ENCODE assay signal across 24 mouse cellular contexts in genomic region chr6:27849644-27850043, GRCm38 (mm10).
DNase-seq lines count a peak whose midpoint lies in the region; ATAC-seq lines count a peak whose summit lies in the region.
"Had no signal": no experiment of that assay in that cellular context is flagged by ENCODE, and none has a peak within 500 bp of the region (broad histone marks: within the 10 kb centered on the region; RNA-seq: fewer than 3 reads in every experiment).

No protein-coding gene starts in this region.

- H3K27me3 ChIP-seq in forebrain, embryonic 12.5 days = peaks cover 11% of the 10 kb centered on the region; the same call in 1 of the 2 replicates
- H3K27me3 ChIP-seq in forebrain, embryonic 10.5 days (ENCODE audit: poor library complexity, severe bottlenecking) = peaks cover 14% of the 10 kb centered on the region; the same call in 1 of the 2 replicates
- no peaks in the 10 kb centered on the region; the same call in 1 of the 2 replicates for H3K27me3 ChIP-seq in midbrain, embryonic 12.5 days
- H3K27me3 ChIP-seq in midbrain, embryonic 10.5 days (ENCODE audit: low read depth, poor library complexity, severe bottlenecking) = peaks cover 12% of the 10 kb centered on the region; the same call in 1 of the 2 replicates
- H3K27me3 ChIP-seq: embryonic facial prominence, embryonic 15.5 days; hindbrain, embryonic 13.5 days had no signal

- no peak overlapping the region for H3K4me3 ChIP-seq in forebrain, embryonic 12.5 days (replicated peaks)
- no peak overlapping the region for H3K4me3 ChIP-seq in forebrain, embryonic 10.5 days
- no peak overlapping the region for H3K4me3 ChIP-seq in midbrain, embryonic 12.5 days
- H3K4me3 ChIP-seq in midbrain, embryonic 10.5 days = no peak overlapping the region
- H3K4me3 ChIP-seq: embryonic facial prominence, embryonic 15.5 days; erythroblast, embryonic 14.5 days; forebrain, embryonic 13.5 days; heart, embryonic 10.5 days; hindbrain, embryonic 13.5 days had no signal

- WGBS in forebrain, embryonic 12.5 days = 5% methylated on average over 1 of the region's 1 CpGs
- WGBS in forebrain, embryonic 10.5 days = 26% methylated on average over 1 of the region's 1 CpGs
- 15% methylated on average over 1 of the region's 1 CpGs for WGBS in midbrain, embryonic 12.5 days
- WGBS in midbrain, embryonic 10.5 days = 28% methylated on average over 1 of the region's 1 CpGs

- no peaks in the 10 kb centered on the region for H3K9me3 ChIP-seq in forebrain, embryonic 12.5 days
- H3K9me3 ChIP-seq in forebrain, embryonic 10.5 days = no peaks in the 10 kb centered on the region
- no peaks in the 10 kb centered on the region for H3K9me3 ChIP-seq in midbrain, embryonic 12.5 days
- H3K9me3 ChIP-seq in midbrain, embryonic 10.5 days (replicated peaks) = no peaks in the 10 kb centered on the region
- H3K9me3 ChIP-seq: embryonic facial prominence, embryonic 15.5 days; forebrain, embryonic 13.5 days; G1E; heart, embryonic 10.5 days; hindbrain, embryonic 13.5 days had no signal

- H3K27ac ChIP-seq in forebrain, embryonic 12.5 days = no peak overlapping the region
- H3K27ac ChIP-seq in forebrain, embryonic 10.5 days = no peak overlapping the region
- no peak overlapping the region for H3K27ac ChIP-seq in midbrain, embryonic 12.5 days (replicated peaks)
- H3K27ac ChIP-seq in midbrain, embryonic 10.5 days (replicated peaks) = no peak overlapping the region
- H3K27ac ChIP-seq: embryonic facial prominence, embryonic 15.5 days; forebrain, embryonic 13.5 days; heart, embryonic 10.5 days; hindbrain, embryonic 13.5 days had no signal

- intact Hi-C loops in left cerebral cortex, postnatal 25 days (cut with DNase I) = no loop called here

- DNase-seq in embryo, embryonic 10.5 days (ENCODE audit: low spot score) = peak; percentile 5
- no peak for DNase-seq in embryo, embryonic 10 days (ENCODE audit: low spot score)
- no peak for DNase-seq in forebrain, embryonic 10.5 days (ENCODE audit: extremely low spot score, low spot score)
- DNase-seq in midbrain, embryonic 10.5 days (ENCODE audit: low spot score) = no peak
- no peak for DNase-seq in left cerebral cortex, postnatal 25 days (ENCODE audit: low spot score in 2 of 2)
- DNase-seq: adrenal gland, postnatal 10 days; B cell, adult 2 months; cerebellum, adult 11-12 months; cerebellum, adult 9-11 months; cerebellum, postnatal 36 days; gastrocnemius, postnatal 10 days; heart, adult 18-20 months; heart, postnatal 10 days; heart, postnatal 4 days had no signal

- peaks cover 5% of the 10 kb centered on the region; the same call in 1 of the 2 replicates for H3K4me1 ChIP-seq in forebrain, embryonic 12.5 days
- peaks cover 16% of the 10 kb centered on the region for H3K4me1 ChIP-seq in forebrain, embryonic 10.5 days
- 0 out of 2 replicates have a peak, but pooled peaks cover 10% of the 10 kb centered on the region for H3K4me1 ChIP-seq in midbrain, embryonic 12.5 days
- peaks cover 11% of the 10 kb centered on the region for H3K4me1 ChIP-seq in midbrain, embryonic 10.5 days
- H3K4me1 ChIP-seq: embryonic facial prominence, embryonic 15.5 days; heart, embryonic 10.5 days; hindbrain, embryonic 13.5 days had no signal

- no peaks in the 10 kb centered on the region for H3K36me3 ChIP-seq in forebrain, embryonic 12.5 days (replicated peaks)
- H3K36me3 ChIP-seq in forebrain, embryonic 10.5 days (replicated peaks) = no peaks in the 10 kb centered on the region
- H3K36me3 ChIP-seq in midbrain, embryonic 12.5 days = no peaks in the 10 kb centered on the region
- no peaks in the 10 kb centered on the region for H3K36me3 ChIP-seq in midbrain, embryonic 10.5 days
- H3K36me3 ChIP-seq: embryonic facial prominence, embryonic 15.5 days; G1E; heart, embryonic 10.5 days; hindbrain, embryonic 13.5 days had no signal

- peak; percentile 51; the same call in 1 of the 2 replicates for ATAC-seq in forebrain, embryonic 12.5 days (ENCODE audit: low FRiP score)
- ATAC-seq in midbrain, embryonic 12.5 days (ENCODE audit: low FRiP score, low read depth) = peak; percentile 67
- ATAC-seq: CD4-positive, CD25-positive, alpha-beta regulatory T cell, adult 4 months; forebrain, embryonic 13.5 days; intestine, embryonic 16.5 days had no signal

- no peak overlapping the region for H3K9ac ChIP-seq in forebrain, embryonic 12.5 days
- H3K9ac ChIP-seq in midbrain, embryonic 12.5 days (replicated peaks) = no peak overlapping the region
- H3K9ac ChIP-seq: embryonic facial prominence, embryonic 15.5 days; forebrain, embryonic 13.5 days; hindbrain, embryonic 13.5 days had no signal

- no peak overlapping the region for H3K4me2 ChIP-seq in forebrain, embryonic 12.5 days
- H3K4me2 ChIP-seq in midbrain, embryonic 12.5 days (replicated peaks) = no peak overlapping the region
- H3K4me2 ChIP-seq: embryonic facial prominence, embryonic 15.5 days; forebrain, embryonic 13.5 days; hindbrain, embryonic 13.5 days had no signal
